Mouse (Mus musculus) frontal cortex, adult (tissue): ENCODE measurements at regions not wholly inside any gene's neighbourhood (a gene's known extent, or its start where the extent isn't known, plus 50 kb on each side); places are given as distances from the start of the nearest gene placed in this dataset.

Source experiments
- ATAC-seq: cut with Nextera tagmentation; 2 replicates; pipeline ENCODE4 v1.9.2; 2017; ENCODE audit warnings: mild to moderate bottlenecking, moderate library complexity, mixed read lengths; ENCODE audit not compliant: low TSS enrichment

GRCm38 (mm10) chr6:102977122-102977521 lies 404.2 kb upstream of the Cntn3 start:
- no peak for ATAC-seq

DNA sequence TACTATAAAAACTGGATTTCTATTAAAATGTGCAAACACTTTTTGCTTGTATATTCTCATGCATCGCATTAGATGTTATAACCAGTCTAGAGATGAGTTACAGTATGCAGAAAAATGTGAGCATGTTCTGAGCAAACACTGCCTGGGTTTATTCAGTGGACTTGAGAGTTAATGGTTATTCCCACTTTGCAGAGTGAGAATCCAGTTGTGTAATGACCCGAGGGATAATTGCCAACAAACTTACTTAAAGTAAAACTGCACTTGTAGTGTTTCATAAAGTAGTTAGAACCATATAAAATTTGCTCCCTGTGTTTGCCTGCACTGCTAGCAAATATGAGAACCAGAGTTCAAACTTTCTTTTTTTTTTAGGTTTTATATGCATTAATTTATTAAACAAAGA lies 450.4 kb upstream of the Cntn3 start:
- no peak for ATAC-seq

GRCm38 (mm10) chr6:103024006-103024405 lies 451.1 kb upstream of the Cntn3 start:
- no peak for ATAC-seq

DNA sequence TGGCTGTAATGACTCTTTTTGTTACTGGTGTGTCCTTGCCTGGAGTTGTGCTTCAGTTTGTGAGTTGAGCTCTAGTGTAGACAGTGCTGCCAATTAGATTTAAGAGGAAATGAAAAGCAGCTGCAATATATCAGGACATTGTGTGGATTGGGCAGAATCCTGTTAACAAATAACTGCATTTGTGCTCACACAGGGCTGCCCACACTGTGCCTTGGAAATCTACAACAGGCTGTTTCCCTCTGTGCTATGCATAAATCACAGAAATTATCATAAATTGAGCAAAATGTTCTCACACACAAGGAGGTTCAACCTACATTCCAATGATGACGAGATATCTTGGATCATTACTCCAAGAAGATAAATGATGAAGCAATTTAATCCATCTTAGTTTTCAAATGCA lies 455.2 kb upstream of the Cntn3 start:
- ATAC-seq, result peak; percentile 96

DNA sequence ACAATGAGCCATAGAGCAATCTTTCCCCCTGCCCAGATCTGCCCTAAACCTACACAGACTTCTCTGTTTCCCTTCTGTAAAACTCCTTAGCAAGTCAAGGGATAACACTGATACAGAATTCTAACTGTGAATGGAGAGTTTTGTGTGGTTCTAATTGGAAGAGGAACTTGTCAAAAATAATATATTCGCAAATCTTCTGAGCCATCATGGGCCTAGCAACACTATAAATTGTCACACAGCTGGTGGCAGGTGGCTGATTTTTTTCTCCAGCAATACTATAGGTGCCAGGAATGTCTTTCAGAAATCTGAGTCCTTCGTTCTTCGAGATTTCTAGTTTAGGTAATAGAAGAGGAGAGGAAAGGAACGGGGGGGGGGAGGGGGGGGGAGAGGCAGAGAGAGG lies 460.5 kb upstream of the Cntn3 start:
- no peak for ATAC-seq

GRCm38 (mm10) chr6:103033919-103034318 lies 461.0 kb upstream of the Cntn3 start:
- no peak for ATAC-seq

GRCm38 (mm10) chr6:103060591-103060990 lies 449.8 kb upstream of the Chl1 start:
- peak; percentile 96 for ATAC-seq

GRCm38 (mm10) chr6:103106189-103106588 lies 404.2 kb upstream of the Chl1 start:
- ATAC-seq, result no peak

DNA sequence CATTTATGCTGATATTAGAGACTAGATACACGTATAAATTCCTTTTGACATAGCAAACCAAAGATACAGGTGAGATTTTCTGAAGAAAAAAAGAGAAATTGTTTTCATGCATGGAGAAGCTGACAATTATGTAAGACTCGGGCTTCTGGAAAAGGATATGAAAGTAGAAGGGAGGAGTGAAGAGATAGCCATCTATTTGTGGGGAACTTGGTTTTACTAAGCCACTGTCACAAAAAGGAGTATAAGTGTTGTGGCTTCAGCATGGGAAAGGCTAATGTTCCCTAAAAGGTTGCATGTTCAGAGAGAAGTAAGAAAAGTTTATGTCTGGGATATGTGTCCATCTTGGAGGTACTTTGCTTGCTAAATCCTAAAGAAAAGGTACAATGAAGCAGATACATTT lies 390.8 kb upstream of the Chl1 start:
- no peak for ATAC-seq

DNA sequence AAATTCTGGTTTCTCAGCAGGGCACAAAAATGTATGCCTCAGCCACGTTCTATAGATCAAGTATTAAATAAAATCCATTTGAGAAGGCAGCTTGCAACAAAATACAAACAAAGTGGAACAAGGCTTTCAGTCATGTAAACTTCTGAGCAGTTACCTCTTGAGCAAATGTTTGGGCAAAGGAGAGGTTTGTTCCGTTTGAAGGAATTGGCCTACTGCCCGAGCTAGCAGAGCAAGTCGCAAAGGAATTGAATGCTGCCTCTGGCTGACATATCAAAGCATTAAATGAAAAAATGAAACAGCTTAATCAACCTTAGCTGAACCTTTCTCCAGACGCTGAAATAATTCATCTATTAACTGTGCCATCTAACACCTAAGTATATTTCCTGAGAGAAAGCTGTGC lies 369.5 kb upstream of the Chl1 start:
- no peak for ATAC-seq

- no peak for ATAC-seq
These were observed 332.5 kb upstream of the Chl1 start for GRCm38 (mm10) chr6:103177851-103178250.

DNA sequence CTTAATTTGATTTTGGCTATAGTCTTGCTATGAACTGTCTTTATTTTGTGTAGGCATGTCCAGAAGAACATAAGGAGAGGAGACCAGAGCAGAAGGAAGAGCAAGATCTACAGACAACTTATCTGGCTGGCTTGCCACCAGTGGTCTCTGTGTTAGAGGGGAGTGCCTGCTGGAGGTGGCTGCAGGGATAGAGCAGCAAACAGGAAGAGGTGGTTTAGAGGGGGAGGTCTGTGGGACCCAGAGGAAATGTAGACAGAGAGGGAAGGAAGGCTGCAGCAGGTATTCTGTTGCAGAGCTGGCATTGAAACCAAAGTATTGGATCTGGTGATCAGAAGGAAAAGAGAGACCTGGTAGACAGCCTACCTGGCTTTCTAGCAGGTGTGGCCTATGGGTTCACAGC lies 327.0 kb upstream of the Chl1 start:
- ATAC-seq, result no peak

GRCm38 (mm10) chr6:103196838-103197237 lies 313.5 kb upstream of the Chl1 start:
- ATAC-seq, result no peak

GRCm38 (mm10) chr6:103201605-103202004 lies 308.8 kb upstream of the Chl1 start:
- ATAC-seq, result peak; percentile 57; the same call in 1 of the 2 replicates

- no peak for ATAC-seq
These were observed 301.2 kb upstream of the Chl1 start for GRCm38 (mm10) chr6:103209202-103209601.

DNA sequence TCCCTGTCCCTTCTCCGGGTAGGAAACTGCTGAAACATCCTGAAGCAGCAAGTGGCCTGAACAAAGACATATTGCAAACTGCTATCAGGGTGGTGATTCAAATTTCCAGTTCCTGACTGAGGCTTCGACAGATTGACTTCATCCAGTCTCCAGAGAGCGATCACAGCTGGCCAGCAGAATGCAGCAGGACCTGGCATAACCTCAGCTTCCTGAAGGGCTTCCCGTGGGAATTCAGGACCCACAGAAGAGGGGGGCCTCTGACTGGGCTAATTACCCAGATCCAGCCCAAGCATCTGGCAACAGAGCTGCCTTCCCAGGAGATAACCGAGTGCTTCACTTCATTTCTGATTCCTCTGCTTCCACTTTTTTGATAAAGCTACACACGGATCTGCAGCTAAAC lies 297.2 kb upstream of the Chl1 start:
- ATAC-seq, result no peak

GRCm38 (mm10) chr6:103236896-103237295 lies 273.5 kb upstream of the Chl1 start:
- no peak for ATAC-seq

DNA sequence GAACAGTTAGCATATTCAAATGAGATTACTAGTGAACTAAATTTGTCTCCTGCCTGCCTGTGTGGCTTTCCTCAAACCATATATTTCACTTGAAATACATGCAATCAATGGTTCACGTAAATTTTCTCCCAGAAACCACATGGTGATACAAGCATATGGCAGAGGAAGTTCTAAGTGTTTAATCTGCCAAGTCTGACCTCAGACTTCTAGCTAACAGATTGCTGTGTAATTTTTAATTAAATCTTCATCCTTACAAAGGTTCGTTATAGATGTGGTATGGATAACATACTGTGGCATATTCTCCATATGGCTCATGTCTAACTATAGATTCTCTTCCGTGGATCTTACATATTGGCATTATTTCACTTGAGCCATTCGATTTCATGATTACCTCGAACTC lies 241.4 kb upstream of the Chl1 start:
- ATAC-seq, result no peak

- ATAC-seq, result no peak
These were observed 238.2 kb upstream of the Chl1 start for GRCm38 (mm10) chr6:103272216-103272615.

GRCm38 (mm10) chr6:103275071-103275470 lies 235.3 kb upstream of the Chl1 start:
- ATAC-seq, result no peak

DNA sequence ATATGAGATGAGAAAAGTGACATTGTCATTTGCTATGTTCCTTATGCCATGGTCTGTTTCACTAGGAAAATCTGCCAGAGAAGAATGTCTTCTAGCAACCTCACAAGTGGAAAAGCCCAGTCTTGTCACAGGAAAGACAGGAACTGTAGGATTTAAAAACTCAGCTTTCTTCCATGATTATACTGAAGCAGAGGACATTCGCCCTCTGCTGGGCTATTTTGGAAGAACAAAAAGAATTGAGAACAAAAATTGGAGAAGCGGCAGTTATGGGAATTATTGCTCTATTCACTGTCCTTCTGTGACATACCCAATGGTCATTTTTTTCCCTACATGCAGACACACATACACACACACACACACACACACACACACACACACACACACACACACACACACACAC lies 234.9 kb upstream of the Chl1 start:
- peak; percentile 50; the same call in 1 of the 2 replicates for ATAC-seq

DNA sequence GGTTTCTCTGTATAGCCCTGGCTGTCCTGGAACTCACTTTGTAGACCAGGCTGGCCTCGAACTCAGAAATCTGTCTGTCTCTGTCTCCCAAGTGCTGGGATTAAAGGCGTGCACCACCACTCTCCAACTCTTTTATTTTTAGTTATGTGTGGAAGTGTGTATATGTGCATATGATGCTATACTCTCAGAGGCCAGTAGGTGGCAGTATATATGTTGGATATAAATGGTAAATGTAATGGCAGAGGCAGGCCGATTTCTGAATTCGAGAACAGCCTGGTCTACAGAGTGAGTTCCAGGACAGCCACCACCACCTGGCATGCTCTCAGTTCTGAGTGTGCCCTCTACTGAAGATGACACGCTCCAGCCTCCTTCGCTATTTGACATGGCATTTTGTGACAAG lies 214.4 kb upstream of the Chl1 start:
- no peak for ATAC-seq

DNA sequence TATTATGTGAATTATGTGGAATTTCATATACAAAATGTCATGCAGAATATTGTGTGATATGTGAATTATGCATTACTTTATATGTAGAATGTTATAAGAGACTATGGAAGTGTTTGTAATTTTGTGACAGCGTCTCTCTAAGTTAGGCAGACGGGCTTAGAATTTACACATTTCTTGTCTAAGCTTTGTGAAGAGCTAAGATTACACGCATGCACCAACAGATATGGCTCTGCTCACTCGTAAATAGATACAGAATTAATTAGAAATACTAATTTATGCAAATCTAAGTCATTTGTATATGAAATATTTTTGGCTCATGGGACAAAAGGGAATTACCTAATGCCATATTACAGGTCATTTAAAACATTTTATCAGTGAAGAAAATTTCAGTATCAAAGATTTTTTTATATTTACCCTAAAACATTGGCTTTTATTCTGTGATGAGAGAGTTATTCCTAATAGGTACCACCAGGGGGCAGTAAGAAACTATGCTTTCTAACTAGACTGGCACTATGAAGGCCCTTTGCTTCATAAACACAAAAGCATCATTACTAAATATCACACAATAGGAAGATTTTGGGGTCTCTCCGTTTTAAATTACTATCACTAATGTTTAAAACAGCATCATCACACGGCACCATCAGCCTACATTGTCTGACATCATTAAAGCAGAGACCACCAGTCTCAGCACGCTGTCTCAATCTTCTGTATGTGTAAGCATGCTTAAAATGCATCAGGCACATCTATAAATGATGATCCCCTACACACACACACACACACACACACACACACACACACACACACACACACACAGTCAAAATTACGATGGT lies 203.8 kb upstream of the Chl1 start:
- peak; percentile 80 for ATAC-seq

DNA sequence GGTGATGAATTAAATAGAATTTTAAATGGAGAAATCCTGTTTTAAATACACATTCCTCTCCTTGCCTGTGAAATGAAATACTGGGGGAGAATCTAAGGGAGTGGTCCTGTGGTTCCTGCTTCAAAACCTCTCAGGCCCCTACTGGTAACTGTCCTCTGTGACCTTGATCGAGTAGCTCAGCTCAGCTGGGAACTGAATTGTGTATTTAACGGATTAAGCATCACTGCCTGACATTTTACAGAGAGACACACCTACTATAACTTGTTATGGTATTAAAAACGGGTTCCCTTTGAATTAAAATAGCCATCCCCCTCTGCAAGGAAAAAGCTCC lies 203.2 kb upstream of the Chl1 start:
- ATAC-seq, result no peak
